In genomic region chr6:5858901-5859598, GRCm38 (mm10) we compare ENCODE assay signal across 9 mouse cellular contexts.
DNase-seq lines count a peak whose midpoint lies in the region; ATAC-seq and TF ChIP-seq lines count a peak whose summit lies in the region.
"Had no signal": no experiment of that assay in that cellular context is flagged by ENCODE, and none has a peak within 500 bp of the region (broad histone marks: within the 10 kb centered on the region; RNA-seq: fewer than 3 reads in every experiment).

No protein-coding gene starts in this region.

- no peaks in the 10 kb centered on the region for H3K36me3 ChIP-seq in liver, adult 2 months (ENCODE audit: control insufficient read depth, insufficient read depth, low read length)
- H3K36me3 ChIP-seq in embryonic facial prominence, embryonic 13.5 days = no peaks in the 10 kb centered on the region
- no peaks in the 10 kb centered on the region for H3K36me3 ChIP-seq in limb, embryonic 10.5 days
- H3K36me3 ChIP-seq in neural tube, embryonic 12.5 days = no peaks in the 10 kb centered on the region

- ATAC-seq in embryonic facial prominence, embryonic 13.5 days (ENCODE audit: insufficient number of reproducible peaks, insufficient read depth, low FRiP score, low TSS enrichment, low read depth) = peak; percentile 48; the same call in 1 of the 2 replicates
- peak; percentile 89 for ATAC-seq in neural tube, embryonic 12.5 days (ENCODE audit: low FRiP score, low read depth)
- ATAC-seq in inflammation-experienced regulatory T-cells, adult 6 months = no peak

- H3K27ac ChIP-seq in liver, adult 2 months (replicated peaks; ENCODE audit: insufficient read depth, low read depth, low read length) = no peak overlapping the region
- no peak overlapping the region for H3K27ac ChIP-seq in embryonic facial prominence, embryonic 13.5 days
- H3K27ac ChIP-seq in limb, embryonic 10.5 days = peak overlapping the region; percentile 42; the same call in 1 of the 2 replicates
- H3K27ac ChIP-seq in neural tube, embryonic 12.5 days = no peak overlapping the region
- H3K27ac ChIP-seq: layer of hippocampus, adult 2 months had no signal

- H3K4me3 ChIP-seq in liver, adult 2 months (ENCODE audit: insufficient read depth, low read depth, low read length) = no peak overlapping the region
- H3K4me3 ChIP-seq in embryonic facial prominence, embryonic 13.5 days = peak overlapping the region; percentile 5
- H3K4me3 ChIP-seq in limb, embryonic 10.5 days = no peak overlapping the region
- no peak overlapping the region for H3K4me3 ChIP-seq in neural tube, embryonic 12.5 days
- H3K4me3 ChIP-seq: layer of hippocampus, adult 2 months had no signal

- no peak overlapping the region for H3K9ac ChIP-seq in liver, adult 2 months (ENCODE audit: low read depth, low read length)
- no peak overlapping the region for H3K9ac ChIP-seq in embryonic facial prominence, embryonic 13.5 days
- H3K9ac ChIP-seq in neural tube, embryonic 12.5 days = no peak overlapping the region

- peak overlapping the region; percentile 45 for H3K4me2 ChIP-seq in embryonic facial prominence, embryonic 13.5 days
- H3K4me2 ChIP-seq in neural tube, embryonic 12.5 days (replicated peaks) = peak overlapping the region; percentile 49

- H3K9me3 ChIP-seq in embryonic facial prominence, embryonic 13.5 days = no peaks in the 10 kb centered on the region
- H3K9me3 ChIP-seq in limb, embryonic 10.5 days (replicated peaks) = no peaks in the 10 kb centered on the region
- no peaks in the 10 kb centered on the region for H3K9me3 ChIP-seq in neural tube, embryonic 12.5 days

- TF ChIP-seq POLR2A in liver, adult 2 months (IDR thresholded peaks at IDR 0.05; ENCODE audit: extremely low read depth, insufficient read depth, low read length) = no peak

- H3K27me3 ChIP-seq in liver, adult 2 months (ENCODE audit: control insufficient read depth, insufficient read depth, low read length) = no peaks in the 10 kb centered on the region
- H3K27me3 ChIP-seq in embryonic facial prominence, embryonic 13.5 days = peaks cover 17% of the 10 kb centered on the region
- 0 out of 2 replicates have a peak, but pooled peaks cover 5% of the 10 kb centered on the region for H3K27me3 ChIP-seq in limb, embryonic 10.5 days (ENCODE audit: low read depth, poor library complexity, severe bottlenecking)
- H3K27me3 ChIP-seq in neural tube, embryonic 12.5 days (replicated peaks) = no peaks in the 10 kb centered on the region; the same call in none of the 2 replicates

- DNase-seq in liver, adult 2 months (ENCODE audit: extremely low read depth, low read depth, low spot score) = peak; percentile 8
- DNase-seq in liver = no peak
- peak; percentile 32 for DNase-seq in limb, embryonic 10.5 days (ENCODE audit: low spot score)
- DNase-seq in layer of hippocampus, adult 8-10 months (ENCODE audit: low spot score in 2 of 2) = no peak
- no peak for DNase-seq in heart, postnatal 4 days

- no peak for TF ChIP-seq CTCF in liver, adult 2 months (IDR thresholded peaks at IDR 0.05; ENCODE audit: low read depth, low read length)

- H3K79me2 ChIP-seq in liver, adult 2 months (ENCODE audit: control insufficient read depth, insufficient read depth, low read length) = no peaks in the 10 kb centered on the region

- peaks cover 2% of the 10 kb centered on the region; the same call in 1 of the 2 replicates for H3K4me1 ChIP-seq in liver, adult 2 months (ENCODE audit: control insufficient read depth, insufficient read depth, low read length)
- peaks cover 25% of the 10 kb centered on the region for H3K4me1 ChIP-seq in embryonic facial prominence, embryonic 13.5 days
- H3K4me1 ChIP-seq in limb, embryonic 10.5 days = peaks cover 19% of the 10 kb centered on the region
- peaks cover 11% of the 10 kb centered on the region for H3K4me1 ChIP-seq in neural tube, embryonic 12.5 days

- WGBS in liver, adult 2 months = 20% methylated on average over 20 of the region's 20 CpGs
- 31% methylated on average over 20 of the region's 20 CpGs for WGBS in embryonic facial prominence, embryonic 13.5 days
- 64% methylated on average over 20 of the region's 20 CpGs for WGBS in limb, embryonic 10.5 days
- WGBS in neural tube, embryonic 12.5 days = 24% methylated on average over 20 of the region's 20 CpGs

Comparison
In these comparisons a context has a peak if more than half of its experiments do, and no peak if none do; other contexts are left out.
1. DNase-seq: peak in liver, adult 2 months (single experiment) and limb, embryonic 10.5 days (single experiment); none in liver (single experiment), layer of hippocampus, adult 8-10 months (0 of 2) and heart, postnatal 4 days (single experiment).